Mouse (Mus musculus): ENCODE measurements around the gene Dgkh. TPM values are rescaled to one million over a fixed set of nuclear protein-coding genes. Genes with fewer than 3 reads are reported as not detected.

Dgkh gene
- polyA plus RNA-seq, 1 experiment: 6.9 TPM

DNA sequence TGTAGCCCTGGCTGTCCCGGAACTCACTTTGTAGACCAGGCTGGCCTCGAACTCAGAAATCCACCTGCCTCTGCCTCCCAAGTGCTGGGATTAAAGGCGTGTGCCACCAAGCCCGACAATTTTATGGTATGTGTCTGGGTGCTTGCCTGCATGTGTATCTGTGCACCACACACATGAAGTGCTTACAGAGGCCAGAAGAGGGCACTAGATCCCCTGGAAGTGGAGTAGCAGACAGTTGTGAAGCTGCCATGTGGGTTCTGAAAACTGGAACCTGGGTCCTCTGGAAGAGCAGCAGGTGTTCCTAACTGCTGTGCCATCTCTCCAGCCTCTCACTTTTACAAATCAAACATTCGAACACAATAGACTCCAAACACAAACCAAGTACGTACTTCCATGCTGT is 178.9 kb downstream of the Dgkh start:
- TF ChIP-seq CTCF (IDR thresholded peaks at IDR 0.05; ENCODE audit: control insufficient read depth, insufficient read depth, low read length): no peak
- TF ChIP-seq POLR2A (IDR thresholded peaks at IDR 0.05; ENCODE audit: borderline replicate concordance, control insufficient read depth, low read depth, low read length): no peak
- Histone ChIP-seq H3K4me3 (replicated peaks; ENCODE audit: control insufficient read depth, low read depth, low read length) (no peak overlapping the region), H3K4me1 (ENCODE audit: control insufficient read depth, insufficient read depth, low read length) (no peaks in the 10 kb centered on the region; the same call in 1 of the 2 replicates), H3K27ac (ENCODE audit: control insufficient read depth, insufficient read depth, low read depth, low read length, poor library complexity) (no peak overlapping the region)
- WGBS: 83% methylated on average over 6 of the region's 6 CpGs

DNA sequence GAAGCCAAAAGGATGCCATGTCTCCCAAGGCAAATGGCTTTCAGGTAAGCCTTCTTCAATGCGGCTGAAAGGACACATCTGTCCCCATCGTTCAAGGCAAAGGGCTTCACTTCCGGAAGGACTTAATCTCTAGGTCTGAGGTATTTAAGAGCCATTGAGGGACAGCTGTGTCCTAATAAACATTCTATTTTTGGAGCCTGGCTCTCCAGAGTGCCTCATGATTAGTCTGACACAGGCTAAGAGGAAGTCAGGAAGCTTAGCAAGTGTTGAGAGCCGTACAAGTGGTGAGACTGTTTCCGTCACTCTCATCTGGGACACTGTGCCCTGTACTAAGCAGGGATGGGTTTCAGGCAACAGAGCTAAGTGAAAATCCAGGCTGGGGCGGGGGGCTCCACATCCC is 183.8 kb downstream of the Dgkh start:
- H3K4me3 ChIP-seq (replicated peaks; ENCODE audit: control insufficient read depth, low read depth, low read length): no peak overlapping the region
- H3K4me1 ChIP-seq (ENCODE audit: control insufficient read depth, insufficient read depth, low read length): no peaks in the 10 kb centered on the region; the same call in 1 of the 2 replicates
- WGBS: 25% methylated on average over 6 of the region's 6 CpGs
- TF ChIP-seq POLR2A (IDR thresholded peaks at IDR 0.05; ENCODE audit: borderline replicate concordance, control insufficient read depth, low read depth, low read length) (no peak), CTCF (IDR thresholded peaks at IDR 0.05; ENCODE audit: control insufficient read depth, insufficient read depth, low read length) (no peak)
- no peak overlapping the region for H3K27ac ChIP-seq (ENCODE audit: control insufficient read depth, insufficient read depth, low read depth, low read length, poor library complexity)

DNA sequence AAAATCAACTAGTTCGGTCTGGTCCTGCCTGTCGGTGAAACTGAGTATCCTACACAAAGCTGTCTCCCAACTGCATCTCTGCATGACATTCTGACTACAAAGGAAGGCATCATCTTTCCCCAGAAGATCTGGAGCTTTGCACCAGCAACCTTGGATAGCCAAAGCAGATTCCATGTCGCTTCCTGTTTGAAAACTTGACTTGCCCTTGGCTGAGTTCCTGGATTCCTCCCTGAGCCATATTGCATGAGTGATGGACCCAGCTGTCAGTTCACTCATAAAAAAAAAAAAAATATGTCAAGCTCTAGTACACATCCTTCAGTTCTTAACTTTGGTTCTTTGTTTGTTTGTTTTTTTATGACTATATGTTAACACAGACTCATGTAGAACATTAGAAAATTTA is 191.3 kb downstream of the Dgkh start:
- no peak for TF ChIP-seq CTCF (IDR thresholded peaks at IDR 0.05; ENCODE audit: control insufficient read depth, insufficient read depth, low read length)
- no peak for TF ChIP-seq POLR2A (IDR thresholded peaks at IDR 0.05; ENCODE audit: borderline replicate concordance, control insufficient read depth, low read depth, low read length)
- Histone ChIP-seq H3K27ac (ENCODE audit: control insufficient read depth, insufficient read depth, low read depth, low read length, poor library complexity) (no peak overlapping the region), H3K4me3 (replicated peaks; ENCODE audit: control insufficient read depth, low read depth, low read length) (no peak overlapping the region), H3K4me1 (ENCODE audit: control insufficient read depth, insufficient read depth, low read length) (no peaks in the 10 kb centered on the region; the same call in 1 of the 2 replicates)
- 86% methylated on average over 3 of the region's 3 CpGs for WGBS

DNA sequence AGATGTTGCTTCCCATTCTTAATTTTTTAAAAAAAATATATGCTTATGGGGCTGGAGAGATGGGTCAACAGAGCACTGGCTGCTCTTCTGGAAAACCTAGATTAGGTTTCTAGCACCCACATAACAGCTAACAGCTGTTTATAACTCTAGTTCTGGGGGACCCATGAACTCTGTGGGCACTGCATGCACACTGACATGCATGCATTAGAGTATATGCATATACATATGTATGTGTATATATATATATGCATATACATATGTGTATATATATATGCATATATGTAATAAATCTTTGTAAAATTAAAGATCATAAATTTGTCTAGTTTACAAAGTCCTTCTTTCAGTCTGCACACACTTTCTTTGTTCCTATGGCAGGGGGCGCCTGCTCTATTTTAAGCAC is 192.8 kb downstream of the Dgkh start:
- Histone ChIP-seq H3K4me1 (ENCODE audit: control insufficient read depth, insufficient read depth, low read length) (no peaks in the 10 kb centered on the region; the same call in 1 of the 2 replicates), H3K4me3 (replicated peaks; ENCODE audit: control insufficient read depth, low read depth, low read length) (no peak overlapping the region), H3K27ac (ENCODE audit: control insufficient read depth, insufficient read depth, low read depth, low read length, poor library complexity) (no peak overlapping the region)
- no peak for TF ChIP-seq CTCF (IDR thresholded peaks at IDR 0.05; ENCODE audit: control insufficient read depth, insufficient read depth, low read length)
- no peak for TF ChIP-seq POLR2A (IDR thresholded peaks at IDR 0.05; ENCODE audit: borderline replicate concordance, control insufficient read depth, low read depth, low read length)
- WGBS: 90% methylated on average over 1 of the region's 1 CpGs

DNA sequence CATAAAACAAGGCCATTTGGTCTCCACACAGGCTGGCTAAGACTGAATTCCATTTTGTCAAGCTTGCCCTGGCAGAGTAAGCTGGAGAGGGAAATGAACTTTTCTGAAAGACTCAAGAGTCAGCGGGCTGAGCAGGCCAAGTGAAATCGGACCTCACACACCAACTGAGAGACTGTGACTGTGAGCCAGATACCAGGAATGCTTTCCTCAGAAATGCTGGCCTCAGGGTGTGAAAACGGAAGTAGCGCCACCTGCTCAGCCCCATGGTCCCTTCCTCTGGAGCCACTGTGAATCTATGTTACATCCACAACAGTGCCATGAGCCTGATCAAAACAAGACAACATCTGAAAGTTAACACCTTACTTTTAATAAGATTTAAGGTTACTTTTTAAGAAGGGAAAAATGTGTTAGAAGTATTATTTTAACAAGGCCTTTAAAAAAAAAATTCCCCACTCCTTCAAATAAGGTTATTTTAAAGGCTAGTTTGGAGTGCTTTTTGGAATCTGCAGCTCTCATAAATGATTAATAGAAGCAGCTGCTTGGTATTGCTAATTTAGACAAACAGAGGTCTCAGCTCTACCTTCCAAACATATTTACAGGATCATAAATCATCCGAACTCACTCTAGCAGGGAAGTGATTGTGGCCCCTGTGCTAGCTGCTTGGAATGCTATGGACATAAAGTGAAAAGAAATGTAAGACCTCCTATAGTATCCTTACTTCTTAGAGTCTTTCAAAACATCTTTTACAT is 193.8 kb downstream of the Dgkh start:
- WGBS: 83% methylated on average over 5 of the region's 5 CpGs
- no peak for TF ChIP-seq CTCF (IDR thresholded peaks at IDR 0.05; ENCODE audit: control insufficient read depth, insufficient read depth, low read length)
- no peak for TF ChIP-seq POLR2A (IDR thresholded peaks at IDR 0.05; ENCODE audit: borderline replicate concordance, control insufficient read depth, low read depth, low read length)
- Histone ChIP-seq H3K4me3 (replicated peaks; ENCODE audit: control insufficient read depth, low read depth, low read length) (no peak overlapping the region), H3K27ac (ENCODE audit: control insufficient read depth, insufficient read depth, low read depth, low read length, poor library complexity) (no peak overlapping the region), H3K4me1 (ENCODE audit: control insufficient read depth, insufficient read depth, low read length) (no peaks in the 10 kb centered on the region; the same call in 1 of the 2 replicates)

DNA sequence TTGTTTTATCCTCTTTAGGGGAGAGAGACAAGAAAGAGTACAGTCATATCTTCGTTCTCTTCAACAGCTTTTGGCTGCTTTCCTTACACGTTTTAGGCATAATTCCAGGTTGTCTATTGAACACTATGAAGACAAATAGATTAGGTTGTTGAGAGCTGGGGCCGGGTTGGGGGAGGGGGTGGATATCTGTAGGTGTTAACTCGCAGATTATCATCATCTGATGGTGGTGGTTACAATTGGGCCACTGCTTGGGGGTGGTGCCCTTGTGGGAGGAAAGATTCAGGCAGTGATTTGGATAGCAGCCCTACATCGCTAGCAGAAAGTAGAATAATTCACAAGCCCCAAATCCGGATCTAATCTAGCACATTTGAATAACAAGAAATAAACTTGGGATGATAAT is 195.0 kb downstream of the Dgkh start:
- H3K27ac ChIP-seq (ENCODE audit: control insufficient read depth, insufficient read depth, low read depth, low read length, poor library complexity): no peak overlapping the region
- no peak overlapping the region for H3K4me3 ChIP-seq (replicated peaks; ENCODE audit: control insufficient read depth, low read depth, low read length)
- H3K4me1 ChIP-seq (ENCODE audit: control insufficient read depth, insufficient read depth, low read length): no peaks in the 10 kb centered on the region; the same call in 1 of the 2 replicates
- TF ChIP-seq CTCF (IDR thresholded peaks at IDR 0.05; ENCODE audit: control insufficient read depth, insufficient read depth, low read length): no peak
- TF ChIP-seq POLR2A (IDR thresholded peaks at IDR 0.05; ENCODE audit: borderline replicate concordance, control insufficient read depth, low read depth, low read length): no peak
- 71% methylated on average over 6 of the region's 6 CpGs for WGBS

DNA sequence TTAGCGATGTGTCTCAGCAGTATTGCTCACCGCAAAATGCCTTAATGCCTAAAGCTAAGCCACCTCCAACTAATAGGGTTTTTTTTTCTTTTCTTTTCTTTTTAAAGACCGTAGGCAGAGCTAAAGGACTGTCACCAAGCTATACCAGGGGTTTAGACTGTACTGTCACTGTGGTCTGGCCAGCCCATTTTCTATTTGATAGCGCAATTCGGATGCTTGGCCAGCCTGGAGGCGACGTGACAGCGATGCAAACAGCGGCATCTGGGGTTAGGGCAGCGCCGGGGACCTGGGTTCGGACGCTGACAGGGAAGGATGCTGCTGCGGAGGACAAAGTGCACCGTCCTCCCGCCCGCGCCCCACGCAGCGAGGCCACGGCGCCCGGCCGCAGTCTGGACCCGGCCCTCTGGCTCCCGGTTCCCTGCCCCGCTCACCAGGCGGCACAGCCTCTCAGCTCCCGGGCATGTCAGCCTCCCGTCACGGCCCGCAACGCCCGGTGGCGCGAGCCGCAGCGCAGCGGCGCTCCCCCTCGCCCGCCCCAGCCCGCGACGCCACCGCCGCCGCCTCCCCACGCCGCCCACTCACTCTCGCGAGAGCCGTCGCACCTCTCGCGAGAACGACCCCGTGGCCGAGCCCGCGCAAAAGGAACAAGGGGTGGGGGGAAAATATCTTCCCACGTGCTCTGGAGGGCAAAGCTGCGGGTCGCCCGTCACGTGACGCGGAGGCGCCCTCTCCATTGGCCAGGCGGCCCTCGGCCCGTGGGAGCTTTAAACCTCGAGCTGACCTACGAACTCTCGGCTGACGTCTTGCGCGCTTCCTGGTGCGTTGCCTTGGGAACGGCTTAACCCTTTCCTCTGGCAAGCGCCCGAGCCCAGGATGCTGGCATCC is 196.1 kb downstream of the Dgkh start, which contains the start of gene Akap11:
TSS of gene Akap11 (minus strand) at position 528 of the 885 bp plus-strand sequence.
- no peak for TF ChIP-seq CTCF (IDR thresholded peaks at IDR 0.05; ENCODE audit: control insufficient read depth, insufficient read depth, low read length)
- peak; percentile 46; the same call in 1 of the 2 replicates for TF ChIP-seq POLR2A (IDR thresholded peaks at IDR 0.05; ENCODE audit: borderline replicate concordance, control insufficient read depth, low read depth, low read length)
- H3K4me3 ChIP-seq (replicated peaks; ENCODE audit: control insufficient read depth, low read depth, low read length): peak within 1 kb of the TSS; percentile 81
- under 1% methylated on average over 82 of the region's 82 CpGs for WGBS
- H3K4me1 ChIP-seq (ENCODE audit: control insufficient read depth, insufficient read depth, low read length): peaks cover 1% of the 10 kb centered on the region; the same call in 1 of the 2 replicates
- H3K27ac ChIP-seq (ENCODE audit: control insufficient read depth, insufficient read depth, low read depth, low read length, poor library complexity): peak within 1 kb of the TSS; percentile 75

DNA sequence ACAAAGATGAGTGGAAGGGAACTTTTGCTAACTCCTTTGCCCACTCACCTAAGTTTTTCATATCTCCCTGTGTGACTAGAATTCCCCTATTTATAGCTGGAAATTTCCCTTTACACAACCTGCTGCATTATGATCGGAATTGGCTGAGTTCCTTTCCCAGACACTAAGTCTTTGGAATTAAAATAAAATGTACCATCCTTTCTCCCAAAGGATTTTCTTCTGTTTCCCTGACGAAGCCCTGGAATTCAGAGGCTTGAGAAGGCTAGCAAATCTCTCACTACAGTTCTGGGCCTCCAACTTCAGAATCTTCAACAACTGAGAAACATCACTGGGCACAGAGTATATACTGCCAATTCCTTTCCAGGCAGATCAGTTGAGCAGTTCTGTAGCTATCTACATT is 197.2 kb downstream of the Dgkh start:
- TF ChIP-seq POLR2A (IDR thresholded peaks at IDR 0.05; ENCODE audit: borderline replicate concordance, control insufficient read depth, low read depth, low read length): no peak
- no peak for TF ChIP-seq CTCF (IDR thresholded peaks at IDR 0.05; ENCODE audit: control insufficient read depth, insufficient read depth, low read length)
- Histone ChIP-seq H3K27ac (ENCODE audit: control insufficient read depth, insufficient read depth, low read depth, low read length, poor library complexity) (no peak overlapping the region), H3K4me1 (ENCODE audit: control insufficient read depth, insufficient read depth, low read length) (peaks cover 2% of the 10 kb centered on the region; the same call in 1 of the 2 replicates), H3K4me3 (replicated peaks; ENCODE audit: control insufficient read depth, low read depth, low read length) (no peak overlapping the region)
- WGBS: 75% methylated on average over 2 of the region's 2 CpGs
